Mouse (Mus musculus) neural tube, embryonic 14.5 days (tissue): ENCODE measurements around the gene Arid1b. TPM values are rescaled to one million over a fixed set of nuclear protein-coding genes. Genes with fewer than 3 reads are reported as not detected.

ENCODE experiments used
- ATAC-seq: fragments of 200-750 bp; cut with Nextera tagmentation; 2 replicates; pipeline ENCODE4 v1.8.0; 2017; ENCODE audit warnings: low read depth, mild to moderate bottlenecking, moderate TSS enrichment, moderate library complexity
- H3K27ac ChIP-seq: fragments of 300-500 bp; sonication (generic); 2 replicates; pipeline ENCODE4 v1.5.1; 2014; ENCODE audit warnings: low read depth, mild to moderate bottlenecking, control low read depth, low read length, moderate library complexity, mixed read lengths
- H3K27me3 ChIP-seq: fragments of 300-500 bp; sonication (generic); 2 replicates; pipeline ENCODE4 v1.6.1; 2014; ENCODE audit warnings: low read length; ENCODE audit not compliant: control insufficient read depth, insufficient read depth
- H3K36me3 ChIP-seq: fragments of 300-500 bp; sonication (generic); 2 replicates; pipeline ENCODE4 v1.6.1; 2014; ENCODE audit warnings: low read length, mixed read lengths; ENCODE audit not compliant: control insufficient read depth, insufficient read depth
- H3K4me1 ChIP-seq: fragments of 300-500 bp; sonication (generic); 2 replicates; pipeline ENCODE4 v1.6.1; 2014; ENCODE audit warnings: low read length; ENCODE audit not compliant: control insufficient read depth, insufficient read depth
- H3K4me2 ChIP-seq: fragments of 300-500 bp; sonication (generic); 2 replicates; pipeline ENCODE4 v1.6.1; 2014; ENCODE audit warnings: mild to moderate bottlenecking, low read depth, low read length, control low read depth
- H3K4me3 ChIP-seq: fragments of 300-500 bp; sonication (generic); 2 replicates; pipeline ENCODE4 v1.5.1; 2014; ENCODE audit warnings: low read depth, low read length, control low read depth, mixed read lengths
- H3K9ac ChIP-seq: fragments of 300-500 bp; sonication (generic); replicated peaks from 2 replicates; pipeline ENCODE4 v1.6.1; 2014; ENCODE audit warnings: low read depth, mild to moderate bottlenecking, control low read depth, low read length, mixed read lengths
- H3K9me3 ChIP-seq: fragments of 300-500 bp; sonication (generic); 2 replicates; pipeline ENCODE4 v1.6.1; 2016; ENCODE audit warnings: low read length; ENCODE audit not compliant: control insufficient read depth
- WGBS: fragments of 180-500 bp; shearing (Covaris S2); extraction: QIAGEN DNeasy Blood & Tissue Kit; methylation state at CpG from one replicate; pipeline ENCODE4 v1.1.7; 2014; 5-methylcytosine and 5-hydroxymethylcytosine counted together
- polyA plus RNA-seq: library from polyadenylated mRNA; unstranded; fragments of >200 nt; fragmentation: Nextera tagmentation; extraction: Ambion mirVana; gene quantifications from 2 replicates; pipeline ENCODE4 v1.2.1, GENCODE M21; 2014

Arid1b gene
- polyA plus RNA-seq, 1 experiment from 2014 or later: 22.2 TPM

DNA sequence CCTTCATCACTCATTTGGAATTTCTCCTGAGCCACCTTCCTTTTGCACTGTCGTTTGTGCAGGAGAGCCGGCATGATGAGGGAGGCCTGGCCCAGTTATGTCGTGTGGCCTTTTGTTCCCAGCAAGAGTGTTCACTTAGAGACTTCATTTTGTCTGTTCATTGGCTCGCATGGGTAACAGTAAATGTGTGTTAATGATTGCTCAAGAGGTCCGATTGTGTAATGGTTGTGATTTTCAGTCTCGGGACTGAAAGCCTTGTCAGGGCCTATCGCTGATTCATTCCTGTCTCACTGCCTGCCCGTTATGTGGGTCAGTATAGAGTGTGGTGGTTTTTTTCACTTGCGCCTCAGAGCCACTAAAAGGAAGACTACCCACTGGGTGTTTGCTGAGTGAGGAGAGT lies 212.6 kb downstream of the Arid1b start:
- Histone ChIP-seq H3K4me2 (no peak overlapping the region), H3K9ac (no peak overlapping the region), H3K27me3 (no peaks in the 10 kb centered on the region), H3K27ac (no peak overlapping the region), H3K9me3 (no peaks in the 10 kb centered on the region), H3K36me3 (no peaks in the 10 kb centered on the region), H3K4me1 (peaks cover 24% of the 10 kb centered on the region), H3K4me3 (no peak overlapping the region)
- no peak for ATAC-seq
- WGBS: 44% methylated on average over 9 of the region's 9 CpGs

DNA sequence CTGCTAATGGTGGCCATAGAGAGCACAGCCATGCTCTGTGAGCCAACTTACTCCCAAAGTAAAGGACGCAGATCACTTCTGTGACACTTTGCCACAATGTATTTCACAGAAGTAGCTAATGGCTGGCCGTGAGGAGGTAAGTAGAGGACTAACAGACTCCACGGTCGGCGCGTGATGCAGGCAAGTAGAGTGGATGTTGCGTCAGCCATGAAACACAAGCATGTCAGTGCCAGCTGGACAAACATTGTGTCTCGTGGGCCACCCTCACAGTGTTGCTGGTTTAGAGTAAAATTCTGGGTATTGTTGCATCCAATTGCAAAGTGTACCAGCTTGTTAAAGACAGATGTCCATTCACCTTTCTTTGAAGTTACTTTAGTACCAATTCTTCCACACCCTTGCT lies 213.7 kb downstream of the Arid1b start:
- Histone ChIP-seq H3K9me3 (no peaks in the 10 kb centered on the region), H3K4me2 (no peak overlapping the region), H3K9ac (no peak overlapping the region), H3K4me3 (no peak overlapping the region), H3K36me3 (no peaks in the 10 kb centered on the region), H3K27ac (no peak overlapping the region), H3K27me3 (no peaks in the 10 kb centered on the region), H3K4me1 (peaks cover 36% of the 10 kb centered on the region)
- 86% methylated on average over 8 of the region's 8 CpGs for WGBS
- no peak for ATAC-seq

DNA sequence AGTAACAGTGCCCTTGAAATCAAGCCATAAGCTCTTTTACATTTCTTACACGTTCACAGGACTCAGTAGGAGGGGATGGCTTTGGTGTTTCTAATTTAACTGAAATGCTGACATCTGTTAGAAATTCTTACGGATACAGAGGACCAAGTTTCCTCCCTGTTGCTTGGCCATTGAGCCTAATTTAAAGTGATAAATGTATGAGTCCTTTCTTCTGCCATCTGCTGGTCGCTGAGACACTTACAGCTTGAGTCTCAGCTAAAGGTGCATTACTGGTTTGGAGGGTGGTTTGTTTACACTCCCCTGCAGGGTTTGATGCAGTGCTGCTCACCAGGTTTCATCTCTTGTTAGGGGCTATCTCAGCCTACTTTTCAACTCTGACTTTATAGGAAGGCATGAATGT lies 214.2 kb downstream of the Arid1b start:
- WGBS: 29% methylated on average over 3 of the region's 3 CpGs
- Histone ChIP-seq H3K4me3 (no peak overlapping the region), H3K4me1 (peaks cover 41% of the 10 kb centered on the region), H3K4me2 (no peak overlapping the region), H3K36me3 (no peaks in the 10 kb centered on the region), H3K27ac (no peak overlapping the region), H3K9ac (no peak overlapping the region), H3K9me3 (no peaks in the 10 kb centered on the region), H3K27me3 (no peaks in the 10 kb centered on the region)
- no peak for ATAC-seq

DNA sequence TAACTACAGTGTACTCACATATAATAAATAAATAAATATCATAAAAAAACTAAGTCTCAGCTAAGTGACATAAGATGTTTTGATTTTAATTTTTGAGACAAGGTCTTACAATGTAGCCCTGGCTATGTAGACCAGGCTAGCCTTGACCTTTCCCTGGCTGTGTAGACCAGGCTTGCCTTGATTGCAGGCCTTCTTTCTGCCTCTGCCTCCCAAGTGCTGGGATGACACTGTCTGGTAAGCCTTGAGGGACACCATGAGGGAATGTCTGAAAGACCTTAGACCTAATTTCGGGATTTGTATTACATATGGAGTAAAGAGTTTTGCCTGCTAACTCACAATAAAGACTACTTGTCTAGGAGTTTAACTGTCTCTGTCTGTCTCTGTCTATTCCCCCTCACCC lies 214.9 kb downstream of the Arid1b start:
- Histone ChIP-seq H3K4me3 (no peak overlapping the region), H3K36me3 (no peaks in the 10 kb centered on the region), H3K9me3 (no peaks in the 10 kb centered on the region), H3K4me2 (no peak overlapping the region), H3K27me3 (no peaks in the 10 kb centered on the region), H3K4me1 (peaks cover 47% of the 10 kb centered on the region), H3K27ac (no peak overlapping the region), H3K9ac (no peak overlapping the region)
- 88% methylated on average over 1 of the region's 1 CpGs for WGBS
- ATAC-seq: no peak

DNA sequence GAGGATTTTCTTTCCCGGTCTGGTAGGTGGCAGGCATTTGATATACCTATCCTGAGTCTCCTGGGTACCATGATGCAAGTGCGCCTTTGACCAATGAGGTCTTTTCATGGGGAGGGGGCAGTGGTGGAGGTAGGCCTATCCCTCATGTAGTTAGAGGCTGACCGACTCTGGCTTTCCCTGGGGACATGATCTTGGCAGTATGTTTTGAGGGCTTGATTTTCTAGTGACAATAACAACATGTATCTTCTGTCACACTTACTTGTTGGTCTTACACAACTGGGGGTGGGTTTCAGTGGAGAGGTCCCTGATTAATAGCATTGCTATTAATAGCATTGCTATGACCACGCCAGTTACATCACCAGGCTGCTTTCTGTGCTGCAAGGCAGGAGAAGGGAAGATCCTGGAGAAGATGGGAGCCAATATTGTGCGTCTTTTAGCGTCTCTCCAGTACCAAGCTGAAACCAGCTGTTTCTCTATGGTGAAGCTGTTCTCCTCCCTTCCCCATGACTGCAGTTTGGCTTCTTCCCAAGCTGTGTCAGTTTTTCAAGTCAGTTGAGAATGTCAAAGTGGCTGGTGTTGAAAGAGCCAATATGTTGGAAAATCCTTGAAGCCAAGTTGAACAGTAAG lies 216.1 kb downstream of the Arid1b start:
- no peak overlapping the region for H3K27ac ChIP-seq
- no peaks in the 10 kb centered on the region for H3K9me3 ChIP-seq
- H3K9ac ChIP-seq: no peak overlapping the region
- WGBS: 72% methylated on average over 6 of the region's 6 CpGs
- no peak for ATAC-seq
- H3K4me3 ChIP-seq: no peak overlapping the region
- no peaks in the 10 kb centered on the region for H3K36me3 ChIP-seq
- H3K4me2 ChIP-seq: no peak overlapping the region
- H3K27me3 ChIP-seq: no peaks in the 10 kb centered on the region
- H3K4me1 ChIP-seq: peaks cover 54% of the 10 kb centered on the region

DNA sequence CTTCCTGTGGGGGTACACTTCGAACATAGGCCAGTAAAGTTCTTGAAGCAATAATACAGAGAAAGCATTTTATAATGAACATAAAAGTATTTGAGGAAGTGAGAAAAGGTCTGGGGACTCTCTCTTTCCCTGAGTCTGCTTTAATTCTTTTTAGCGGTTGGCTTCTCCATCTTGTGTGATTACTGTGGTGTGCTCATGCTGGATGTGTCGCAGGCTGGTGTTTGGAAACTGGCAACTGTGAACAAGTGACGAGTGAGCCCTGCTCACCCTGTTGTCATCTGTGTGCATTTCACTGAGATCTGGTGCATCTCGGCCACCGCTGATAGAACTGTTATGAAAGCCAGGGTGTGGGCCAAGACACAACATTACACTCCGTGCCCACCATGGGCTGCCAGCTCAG lies 216.8 kb downstream of the Arid1b start:
- 89% methylated on average over 7 of the region's 7 CpGs for WGBS
- ATAC-seq: no peak
- Histone ChIP-seq H3K9me3 (no peaks in the 10 kb centered on the region), H3K27ac (peak overlapping the region; percentile 73), H3K9ac (no peak overlapping the region), H3K36me3 (no peaks in the 10 kb centered on the region), H3K4me2 (no peak overlapping the region), H3K4me3 (no peak overlapping the region), H3K4me1 (peaks cover 57% of the 10 kb centered on the region), H3K27me3 (no peaks in the 10 kb centered on the region)

DNA sequence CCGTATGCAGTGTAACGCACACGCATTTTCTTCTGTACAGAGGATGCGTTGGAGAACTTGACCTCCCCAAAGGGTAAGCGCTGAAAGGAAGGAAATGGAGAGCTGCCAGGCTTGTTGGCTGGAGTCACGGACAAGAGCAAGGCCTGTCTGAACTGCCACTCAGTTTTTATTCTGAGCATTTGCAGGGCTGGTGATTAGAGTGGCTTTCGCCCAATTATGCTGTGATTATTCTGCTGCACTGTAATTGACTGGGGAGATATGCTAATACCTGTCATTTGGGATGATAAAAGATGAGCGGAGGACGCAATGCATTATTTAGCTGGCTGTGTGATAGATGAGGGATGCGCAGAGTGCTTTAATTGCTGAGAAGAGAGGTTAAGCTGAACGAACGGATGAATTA lies 218.0 kb downstream of the Arid1b start:
- H3K4me3 ChIP-seq: no peak overlapping the region
- H3K4me1 ChIP-seq: peaks cover 54% of the 10 kb centered on the region
- H3K9me3 ChIP-seq: no peaks in the 10 kb centered on the region
- no peak overlapping the region for H3K4me2 ChIP-seq
- peak; percentile 76; the same call in 1 of the 2 replicates for ATAC-seq
- no peaks in the 10 kb centered on the region for H3K27me3 ChIP-seq
- H3K9ac ChIP-seq: no peak overlapping the region
- H3K27ac ChIP-seq: peak overlapping the region; percentile 73
- no peaks in the 10 kb centered on the region for H3K36me3 ChIP-seq
- WGBS: 18% methylated on average over 12 of the region's 12 CpGs

DNA sequence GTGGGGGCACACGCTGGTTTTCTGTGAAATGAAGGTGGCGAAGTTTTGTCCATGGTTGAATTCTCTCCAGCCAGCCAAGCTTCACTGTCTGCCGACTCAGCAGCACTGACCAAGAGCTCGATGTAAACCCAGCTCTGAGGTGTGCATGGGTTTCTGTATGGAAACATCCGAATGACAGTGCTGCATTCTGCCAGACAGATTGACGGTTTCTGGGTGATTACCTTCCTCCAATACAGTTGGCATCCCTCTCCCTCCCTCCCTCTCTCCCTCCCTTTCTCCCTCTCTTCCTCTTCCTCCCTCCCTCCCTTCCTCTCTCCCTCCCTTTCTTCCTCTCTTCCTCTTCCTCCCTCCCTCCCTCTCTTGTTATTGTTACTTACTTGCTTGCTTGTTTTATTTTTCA lies 219.3 kb downstream of the Arid1b start:
- no peaks in the 10 kb centered on the region for H3K36me3 ChIP-seq
- peaks cover 57% of the 10 kb centered on the region for H3K4me1 ChIP-seq
- no peaks in the 10 kb centered on the region for H3K9me3 ChIP-seq
- H3K4me3 ChIP-seq: no peak overlapping the region
- no peak for ATAC-seq
- 41% methylated on average over 6 of the region's 6 CpGs for WGBS
- peak overlapping the region; percentile 82 for H3K27ac ChIP-seq
- no peak overlapping the region for H3K4me2 ChIP-seq
- no peak overlapping the region; the same call in 1 of the 2 replicates for H3K9ac ChIP-seq
- no peaks in the 10 kb centered on the region for H3K27me3 ChIP-seq

DNA sequence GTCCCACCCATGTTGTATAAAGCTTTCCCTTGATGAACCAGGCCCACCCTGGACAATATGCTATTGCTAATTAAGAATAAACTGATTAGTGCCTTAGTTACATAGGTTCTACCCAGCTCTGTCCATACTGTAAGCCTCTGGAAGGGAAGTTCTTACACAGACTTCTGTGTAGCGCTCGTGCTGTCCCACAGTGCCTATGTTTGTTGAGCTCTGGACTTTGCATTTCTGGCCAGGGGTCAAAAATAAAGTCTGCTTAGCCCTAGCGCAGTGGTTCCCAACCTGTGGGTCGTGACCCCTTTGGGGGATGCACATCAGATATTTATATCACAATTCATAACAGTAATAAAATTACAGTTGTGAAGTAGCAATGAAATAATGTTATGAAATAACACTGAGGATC lies 221.2 kb downstream of the Arid1b start:
- ATAC-seq: no peak
- WGBS: 92% methylated on average over 4 of the region's 4 CpGs
- Histone ChIP-seq H3K36me3 (no peaks in the 10 kb centered on the region), H3K27ac (no peak overlapping the region), H3K4me1 (peaks cover 58% of the 10 kb centered on the region), H3K4me2 (no peak overlapping the region), H3K9ac (no peak overlapping the region), H3K4me3 (no peak overlapping the region), H3K27me3 (no peaks in the 10 kb centered on the region), H3K9me3 (no peaks in the 10 kb centered on the region)
